Mouse (Mus musculus) bone marrow macrophage, adult 2 months (primary cell): ENCODE measurements around the gene Myo6. TPM values are rescaled to one million over a fixed set of nuclear protein-coding genes. Genes with fewer than 3 reads are reported as not detected.

Experiments
- H3K27ac ChIP-seq: 2 replicates; pipeline ENCODE4 v1.5.1; 2012; ENCODE audit warnings: low read depth, low read length; ENCODE audit not compliant: insufficient read depth
- H3K4me1 ChIP-seq: 2 replicates; pipeline ENCODE4 v1.6.1; 2012; ENCODE audit warnings: low read length; ENCODE audit not compliant: control insufficient read depth, insufficient read depth
- H3K4me3 ChIP-seq: 2 replicates; pipeline ENCODE4 v1.5.1; 2012; ENCODE audit warnings: mild to moderate bottlenecking, low read length, moderate library complexity; ENCODE audit not compliant: insufficient read depth
- CTCF ChIP-seq: IDR thresholded peaks from 2 replicates; pipeline ENCODE4 v1.5.1; 2012; ENCODE audit warnings: low read depth, mild to moderate bottlenecking, low read length, moderate library complexity
- POLR2A ChIP-seq: IDR thresholded peaks from 2 replicates; pipeline ENCODE4 v1.6.1; 2012; ENCODE audit warnings: mild to moderate bottlenecking, low read depth, low read length, borderline replicate concordance
- polyA plus RNA-seq: library from polyadenylated mRNA; stranded (reverse); fragments of >200 nt; gene quantifications from 2 replicates; pipeline ENCODE4 v1.2.4, GENCODE M21; 2012; ENCODE audit not compliant: missing spikeins, insufficient read depth, insufficient read length

Myo6 gene
- polyA plus RNA-seq, 1 experiment, result 2.5 TPM

GRCm38 (mm10) chr9:80262367-80263026, 97.7 kb downstream of the Myo6 start:
- H3K4me3 ChIP-seq, result no peak overlapping the region
- TF ChIP-seq POLR2A, result no peak
- no peak for TF ChIP-seq CTCF
- H3K4me1 ChIP-seq, result no peaks in the 10 kb centered on the region
- H3K27ac ChIP-seq, result no peak overlapping the region

- no peak for TF ChIP-seq CTCF
- Histone ChIP-seq H3K4me1 (no peaks in the 10 kb centered on the region), H3K4me3 (no peak overlapping the region), H3K27ac (no peak overlapping the region)
These were observed 101.3 kb downstream of the Myo6 start for GRCm38 (mm10) chr9:80266086-80266485.

GRCm38 (mm10) chr9:80266507-80266906, 101.7 kb downstream of the Myo6 start:
- Histone ChIP-seq H3K4me1 (no peaks in the 10 kb centered on the region), H3K27ac (no peak overlapping the region), H3K4me3 (no peak overlapping the region)
- TF ChIP-seq CTCF, result no peak
- TF ChIP-seq POLR2A, result no peak

GRCm38 (mm10) chr9:80269596-80269995, 104.8 kb downstream of the Myo6 start:
- Histone ChIP-seq H3K4me1 (no peaks in the 10 kb centered on the region), H3K27ac (no peak overlapping the region), H3K4me3 (no peak overlapping the region)
- TF ChIP-seq POLR2A, result no peak
- TF ChIP-seq CTCF, result no peak

- TF ChIP-seq CTCF, result no peak
- TF ChIP-seq POLR2A, result no peak
- H3K4me3 ChIP-seq, result no peak overlapping the region
- H3K27ac ChIP-seq, result no peak overlapping the region
- no peaks in the 10 kb centered on the region for H3K4me1 ChIP-seq
These were observed 108.1 kb downstream of the Myo6 start for GRCm38 (mm10) chr9:80272951-80273350.

GRCm38 (mm10) chr9:80275053-80275771, 110.4 kb downstream of the Myo6 start:
- no peak for TF ChIP-seq CTCF
- TF ChIP-seq POLR2A, result no peak
- H3K4me1 ChIP-seq, result no peaks in the 10 kb centered on the region
- no peak overlapping the region for H3K27ac ChIP-seq
- no peak overlapping the region for H3K4me3 ChIP-seq

- TF ChIP-seq CTCF (no peak), POLR2A (no peak)
- no peak overlapping the region for H3K4me3 ChIP-seq
These were observed 110.9 kb downstream of the Myo6 start for GRCm38 (mm10) chr9:80275772-80276134.

GRCm38 (mm10) chr9:80277157-80277556, 112.3 kb downstream of the Myo6 start:
- H3K4me3 ChIP-seq, result no peak overlapping the region
- H3K27ac ChIP-seq, result no peak overlapping the region
- H3K4me1 ChIP-seq, result no peaks in the 10 kb centered on the region
- TF ChIP-seq POLR2A (no peak), CTCF (no peak)

More at GRCm38 (mm10) chr9:80275772-80276134, 110.9 kb downstream of the Myo6 start:
- no peaks in the 10 kb centered on the region for H3K4me1 ChIP-seq
- no peak overlapping the region for H3K27ac ChIP-seq

GRCm38 (mm10) chr9:80277770-80278169, 112.9 kb downstream of the Myo6 start:
- H3K4me3 ChIP-seq, result no peak overlapping the region
- no peak overlapping the region for H3K27ac ChIP-seq
- no peaks in the 10 kb centered on the region for H3K4me1 ChIP-seq
- TF ChIP-seq POLR2A, result no peak
- TF ChIP-seq CTCF, result no peak

- TF ChIP-seq CTCF (no peak), POLR2A (no peak)
- H3K27ac ChIP-seq, result no peak overlapping the region
- no peak overlapping the region for H3K4me3 ChIP-seq
- H3K4me1 ChIP-seq, result no peaks in the 10 kb centered on the region
These were observed 115.9 kb downstream of the Myo6 start for GRCm38 (mm10) chr9:80280724-80281123.
